Mouse (Mus musculus) embryonic facial prominence, embryonic 13.5 days (tissue): Measurements from ENCODE around the gene Abcb11. TPM values are rescaled to one million over a fixed set of nuclear protein-coding genes. Genes with fewer than 3 reads are reported as not detected.
"Not testable (repeated sequence)": the region's sequence is repeated elsewhere in the genome, so short reads cannot be mapped to it uniquely, and the experiment has no call there.

Experiments used
- ATAC-seq: fragments of 200-750 bp; cut with Nextera tagmentation; 2 replicates; pipeline ENCODE4 v1.8.0; 2017; ENCODE audit warnings: low read depth; ENCODE audit not compliant: insufficient number of reproducible peaks, insufficient read depth, low FRiP score, low TSS enrichment
- H3K27ac ChIP-seq: fragments of 300-500 bp; sonication (generic); 2 replicates; pipeline ENCODE4 v1.5.1; 2015; ENCODE audit warnings: moderate library complexity, mild to moderate bottlenecking, inconsistent platforms
- H3K27me3 ChIP-seq: fragments of 300-500 bp; sonication (generic); 2 replicates; pipeline ENCODE4 v1.6.1; 2015; ENCODE audit warnings: mild to moderate bottlenecking, inconsistent platforms
- H3K36me3 ChIP-seq: fragments of 300-500 bp; sonication (generic); 2 replicates; pipeline ENCODE4 v1.6.1; 2015; ENCODE audit warnings: mild to moderate bottlenecking, inconsistent platforms
- H3K4me1 ChIP-seq: fragments of 300-500 bp; sonication (generic); 2 replicates; pipeline ENCODE4 v1.6.1; 2015; ENCODE audit warnings: inconsistent platforms
- H3K4me2 ChIP-seq: fragments of 300-500 bp; sonication (generic); 2 replicates; pipeline ENCODE4 v1.6.1; 2015; ENCODE audit warnings: moderate library complexity, mild to moderate bottlenecking, inconsistent platforms
- H3K4me3 ChIP-seq: fragments of 300-500 bp; sonication (generic); 2 replicates; pipeline ENCODE4 v1.5.1; 2015; ENCODE audit warnings: mild to moderate bottlenecking, inconsistent platforms
- H3K9ac ChIP-seq: fragments of 300-500 bp; sonication (generic); 2 replicates; pipeline ENCODE4 v1.6.1; 2015; ENCODE audit warnings: mild to moderate bottlenecking, inconsistent platforms
- H3K9me3 ChIP-seq: fragments of 300-500 bp; sonication (generic); 2 replicates; pipeline ENCODE4 v1.6.1; 2016; ENCODE audit warnings: inconsistent platforms
- WGBS: fragments of 180-500 bp; shearing (Covaris S2); methylation state at CpG from one replicate; pipeline ENCODE4 v1.1.7; 2015; ENCODE audit warnings: mixed read lengths; 5-methylcytosine and 5-hydroxymethylcytosine counted together
- polyA plus RNA-seq: library from polyadenylated mRNA; unstranded; fragments of >200 nt; fragmentation: Nextera tagmentation; extraction: Ambion mirVana; gene quantifications from 2 replicates; pipeline ENCODE4 v1.2.1, GENCODE M21; 2015

Abcb11 gene
- polyA plus RNA-seq = 0.18 TPM in 1 of 2 replicates, not detected in the other

DNA sequence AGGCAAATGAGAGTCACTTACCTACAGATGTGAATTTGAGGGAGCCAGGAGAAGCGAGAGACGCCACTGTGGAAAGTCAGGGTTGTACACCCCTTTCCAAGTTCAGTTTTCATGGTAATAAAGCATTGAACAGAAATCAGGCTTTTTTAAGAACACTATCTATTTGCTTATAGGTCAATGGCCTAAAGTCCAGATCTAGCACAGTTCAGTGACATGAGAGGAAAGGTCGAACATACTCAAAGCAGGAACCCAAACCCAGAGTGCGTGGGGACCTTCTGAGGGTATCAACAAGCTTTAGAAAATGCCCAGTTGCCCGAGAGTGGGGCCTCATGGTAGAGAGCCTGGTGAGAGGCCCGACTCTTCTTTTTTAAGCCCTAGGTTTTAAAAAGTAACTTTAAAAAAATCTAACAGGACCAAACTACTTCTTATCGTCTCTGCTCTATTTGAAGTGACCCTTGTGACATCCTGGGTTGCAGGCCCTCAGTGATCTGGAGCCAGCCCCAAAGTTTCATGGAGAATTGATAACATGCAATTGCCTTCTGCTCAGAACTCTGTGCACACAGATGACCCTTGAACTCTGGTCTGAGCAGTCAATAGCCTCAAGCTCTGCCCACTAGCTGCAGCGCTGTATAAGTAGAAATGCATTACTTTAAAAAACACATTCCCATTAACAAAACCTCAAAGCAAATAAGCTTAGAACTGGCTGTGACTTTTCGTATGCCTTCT is at the start of gene Abcb11:
TSS of gene Abcb11 (minus strand) at position 121 of the 726 bp plus-strand sequence.
- no peaks in the 10 kb centered on the region for H3K27me3 ChIP-seq
- H3K9ac ChIP-seq = no peak within 1 kb of the TSS
- no peaks in the 10 kb centered on the region for H3K4me1 ChIP-seq
- H3K4me2 ChIP-seq = no peak within 1 kb of the TSS
- no peaks in the 10 kb centered on the region for H3K9me3 ChIP-seq
- WGBS = 80% methylated on average over 9 of the region's 9 CpGs
- no peak within 1 kb of the TSS for H3K27ac ChIP-seq
- no peak for ATAC-seq
- H3K36me3 ChIP-seq = no peaks in the 10 kb centered on the region
- no peak within 1 kb of the TSS for H3K4me3 ChIP-seq

DNA sequence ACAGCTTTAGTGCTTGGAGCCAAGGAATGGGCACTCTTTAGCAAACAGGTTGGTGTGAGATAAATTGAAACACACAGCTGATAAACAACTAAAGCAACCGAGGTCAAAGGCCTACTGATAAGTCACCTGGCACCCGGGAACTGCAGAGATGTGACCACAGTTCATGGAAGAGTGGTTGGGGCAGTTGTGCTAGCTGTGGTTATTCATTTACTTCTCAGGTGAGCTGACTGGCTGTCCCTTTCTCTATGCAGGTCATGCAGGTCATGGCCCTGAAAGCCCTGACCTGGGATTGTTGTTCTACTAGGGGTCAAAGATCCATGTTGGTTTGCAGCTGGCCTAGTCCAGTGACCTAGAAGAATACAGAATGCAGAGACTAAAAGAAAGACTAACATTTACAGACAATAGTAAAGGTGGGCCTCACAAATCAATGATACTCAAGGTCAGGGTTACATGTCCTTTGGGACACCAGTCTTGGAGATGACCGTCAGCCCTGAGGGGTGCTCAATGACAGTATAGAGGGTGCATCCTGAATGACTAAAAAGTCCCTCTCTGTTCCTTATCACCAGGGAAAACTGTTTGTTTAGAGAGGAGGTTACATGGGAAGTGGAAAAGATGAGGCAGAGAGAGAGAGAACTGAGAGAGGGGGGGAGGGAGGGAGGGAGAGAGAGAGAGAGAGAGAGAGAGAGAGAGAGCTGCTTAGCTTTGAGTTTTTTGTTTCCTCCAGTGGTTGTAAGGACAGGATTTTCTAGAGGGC is 43.9 kb upstream of the Abcb11 start:
- Histone ChIP-seq H3K36me3 (no peaks in the 10 kb centered on the region), H3K27ac (no peak overlapping the region), H3K9ac (no peak overlapping the region), H3K4me3 (no peak overlapping the region), H3K27me3 (no peaks in the 10 kb centered on the region), H3K9me3 (no peaks in the 10 kb centered on the region), H3K4me1 (no peaks in the 10 kb centered on the region), H3K4me2 (no peak overlapping the region)
- ATAC-seq = no peak
- WGBS = 82% methylated on average over 3 of the region's 3 CpGs

DNA sequence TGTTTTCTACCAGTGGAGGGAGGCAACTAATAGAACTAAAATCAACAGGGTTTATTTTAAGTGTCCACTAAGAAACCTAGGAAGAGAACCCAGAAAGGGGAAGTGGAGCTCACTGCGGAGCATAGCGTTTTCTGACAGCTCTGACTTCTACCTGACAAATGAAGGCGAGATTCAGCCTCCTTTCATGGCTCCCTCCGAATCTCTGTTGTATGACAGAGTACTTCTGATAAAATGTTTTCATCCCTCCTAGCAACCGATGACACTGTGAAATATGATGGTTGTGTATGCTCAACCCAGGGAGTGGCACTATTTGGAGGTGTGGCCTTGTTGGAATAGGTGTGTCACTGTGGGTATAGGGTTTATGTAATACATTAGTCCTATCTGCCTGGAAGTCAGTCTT is 40.4 kb upstream of the Abcb11 start:
- Histone ChIP-seq H3K27me3 (no peaks in the 10 kb centered on the region), H3K36me3 (no peaks in the 10 kb centered on the region), H3K27ac (no peak overlapping the region), H3K4me3 (no peak overlapping the region), H3K9ac (no peak overlapping the region), H3K4me2 (no peak overlapping the region), H3K4me1 (no peaks in the 10 kb centered on the region), H3K9me3 (no peaks in the 10 kb centered on the region)
- WGBS = 92% methylated on average over 5 of the region's 5 CpGs
- no peak for ATAC-seq

DNA sequence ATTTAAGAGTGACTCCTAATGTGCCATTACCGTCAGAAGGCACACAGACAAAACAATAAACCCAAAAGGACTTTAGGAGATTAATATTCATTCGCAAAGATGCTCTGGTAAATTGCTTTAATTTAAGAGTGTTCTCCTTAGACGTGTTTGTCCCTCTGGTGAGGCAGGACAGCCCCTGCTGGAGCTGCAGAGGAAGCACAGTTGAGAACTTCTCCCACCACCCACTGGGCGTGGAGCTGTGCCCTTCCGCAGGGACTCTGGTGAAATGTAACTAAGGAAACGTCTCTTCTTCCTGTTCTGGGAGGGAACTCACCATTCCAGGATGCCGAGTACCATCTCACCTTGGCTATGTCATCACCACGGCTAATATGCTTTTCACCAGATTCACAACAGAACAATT is 39.3 kb upstream of the Abcb11 start:
- ATAC-seq = no peak
- Histone ChIP-seq H3K27me3 (no peaks in the 10 kb centered on the region), H3K9me3 (no peaks in the 10 kb centered on the region), H3K9ac (no peak overlapping the region), H3K4me1 (no peaks in the 10 kb centered on the region), H3K36me3 (no peaks in the 10 kb centered on the region), H3K27ac (no peak overlapping the region), H3K4me2 (no peak overlapping the region), H3K4me3 (no peak overlapping the region)
- 46% methylated on average over 8 of the region's 8 CpGs for WGBS

DNA sequence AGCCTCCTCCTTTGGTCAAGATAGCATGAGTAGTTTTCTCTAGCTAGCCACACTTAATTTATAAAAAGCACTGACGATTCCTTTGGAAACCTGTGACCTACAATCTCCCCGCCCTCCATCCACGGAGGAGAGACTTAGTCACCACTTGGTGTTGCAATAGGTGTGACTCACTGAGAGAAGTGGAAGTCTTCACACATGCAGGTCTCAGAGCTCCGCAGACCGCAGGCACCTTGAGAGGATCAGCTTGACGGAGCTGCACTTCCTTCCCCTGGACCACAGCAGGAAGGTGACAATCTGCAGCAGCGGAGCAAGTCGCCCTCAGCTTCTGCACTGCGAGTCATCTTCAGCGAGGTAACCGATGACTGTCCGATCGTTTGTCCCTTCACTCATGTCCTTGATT is 37.9 kb upstream of the Abcb11 start, which contains the start of gene Dhrs9:
TSS of gene Dhrs9 (plus strand) at position 165 of the 400 bp plus-strand sequence.
- H3K4me3 ChIP-seq = no peak within 1 kb of the TSS
- ATAC-seq = no peak
- no peaks in the 10 kb centered on the region for H3K27me3 ChIP-seq
- no peak within 1 kb of the TSS for H3K4me2 ChIP-seq
- H3K9ac ChIP-seq = no peak within 1 kb of the TSS
- 81% methylated on average over 13 of the region's 13 CpGs for WGBS
- no peaks in the 10 kb centered on the region for H3K4me1 ChIP-seq
- H3K27ac ChIP-seq = no peak within 1 kb of the TSS
- H3K36me3 ChIP-seq = no peaks in the 10 kb centered on the region
- no peaks in the 10 kb centered on the region for H3K9me3 ChIP-seq

DNA sequence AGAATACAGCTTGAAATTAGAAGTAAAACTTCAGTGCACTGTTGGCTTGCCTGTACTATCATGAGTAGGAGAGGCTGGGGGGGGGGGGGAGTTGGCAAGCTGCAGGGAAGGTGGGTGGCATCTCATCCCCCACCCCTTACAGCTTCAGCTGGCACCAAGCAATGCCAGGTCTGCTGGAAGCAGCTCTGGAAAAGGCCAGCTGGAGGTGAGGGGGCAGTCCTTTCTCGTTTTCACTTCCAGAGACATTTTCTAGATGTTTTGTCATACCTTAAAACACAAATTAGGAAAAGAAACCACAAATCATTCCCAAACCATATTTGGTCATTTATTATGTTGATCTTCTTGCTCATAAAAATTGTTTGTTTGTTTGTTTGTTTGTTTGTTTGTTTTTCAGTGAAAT is 37.4 kb upstream of the Abcb11 start:
- Histone ChIP-seq H3K27me3 (no peaks in the 10 kb centered on the region), H3K9me3 (no peaks in the 10 kb centered on the region), H3K9ac (no peak overlapping the region), H3K4me3 (no peak overlapping the region), H3K36me3 (no peaks in the 10 kb centered on the region), H3K4me1 (no peaks in the 10 kb centered on the region), H3K4me2 (no peak overlapping the region), H3K27ac (no peak overlapping the region)
- ATAC-seq = no peak
- WGBS = 56% methylated on average over 1 of the region's 1 CpGs

DNA sequence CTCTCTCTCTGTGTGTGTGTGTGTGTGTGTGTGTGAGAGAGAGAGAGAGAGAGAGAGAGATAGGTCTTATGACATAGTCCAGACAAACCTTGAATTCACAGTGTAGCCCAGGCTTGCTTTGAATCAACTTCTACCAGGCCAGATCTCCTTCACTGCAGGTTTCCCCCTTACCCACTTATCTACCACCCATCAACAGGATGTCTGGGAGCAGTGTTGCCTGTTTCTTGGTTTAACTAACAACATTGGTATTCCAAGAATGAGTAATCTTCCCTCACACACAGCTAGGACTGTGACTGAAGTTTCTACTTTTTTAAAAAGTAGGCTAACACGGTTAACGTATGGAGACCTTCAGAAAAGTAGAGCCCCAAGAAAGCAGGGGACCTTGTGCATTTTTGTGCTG is 34.4 kb upstream of the Abcb11 start:
- Histone ChIP-seq H3K9me3 (no peaks in the 10 kb centered on the region), H3K4me1 (no peaks in the 10 kb centered on the region), H3K4me2 (no peak overlapping the region), H3K27ac (no peak overlapping the region), H3K4me3 (no peak overlapping the region), H3K9ac (no peak overlapping the region), H3K36me3 (no peaks in the 10 kb centered on the region), H3K27me3 (no peaks in the 10 kb centered on the region)
- ATAC-seq = no peak
- 65% methylated on average over 2 of the region's 2 CpGs for WGBS

DNA sequence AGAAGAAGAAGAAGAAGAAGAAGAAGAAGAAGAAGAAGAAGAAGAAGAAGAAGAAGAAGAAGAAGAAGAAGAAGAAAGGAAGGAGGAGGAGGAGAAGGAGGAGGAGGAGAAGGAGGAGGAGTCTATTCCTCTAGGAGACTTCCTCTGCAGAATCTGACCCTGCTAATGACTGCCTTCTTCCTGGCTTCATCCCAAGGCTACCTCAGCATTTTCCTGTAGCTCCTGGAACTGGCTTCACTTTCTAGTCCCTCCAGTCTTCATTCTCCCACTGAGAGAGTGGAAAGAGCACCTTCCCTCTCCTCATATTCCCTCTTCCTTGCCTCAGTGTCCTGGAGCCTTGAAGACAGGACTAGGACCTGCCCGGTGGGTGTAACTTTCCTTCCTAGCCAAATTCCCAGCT is 22.9 kb upstream of the Abcb11 start:
- Histone ChIP-seq H3K4me3 (no peak overlapping the region), H3K27me3 (no peaks in the 10 kb centered on the region), H3K4me1 (no peaks in the 10 kb centered on the region), H3K9me3 (no peaks in the 10 kb centered on the region), H3K36me3 (no peaks in the 10 kb centered on the region), H3K4me2 (no peak overlapping the region), H3K9ac (no peak overlapping the region), H3K27ac (no peak overlapping the region)
- ATAC-seq = no peak
- 89% methylated on average over 1 of the region's 1 CpGs for WGBS

DNA sequence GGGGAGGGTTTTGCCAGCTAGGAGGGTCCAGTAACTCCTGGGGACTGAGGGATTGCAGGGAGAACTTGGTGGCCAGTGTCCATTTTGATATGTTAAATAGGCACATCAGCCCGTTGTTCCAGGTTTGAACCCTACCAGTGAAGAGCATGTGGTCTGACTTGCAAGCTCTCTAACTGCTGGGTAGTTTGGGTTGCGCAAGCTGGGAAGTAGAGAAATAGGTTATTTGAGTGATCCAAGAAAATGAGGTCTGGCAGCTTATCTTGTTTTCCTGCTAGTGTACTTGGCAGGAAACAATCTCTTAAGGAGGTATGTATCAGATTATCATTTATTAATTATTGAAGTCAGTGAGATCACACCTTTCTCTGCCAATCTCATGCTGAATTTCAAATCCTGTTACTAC is 22.4 kb upstream of the Abcb11 start:
- no peaks in the 10 kb centered on the region for H3K4me1 ChIP-seq
- H3K27me3 ChIP-seq = no peaks in the 10 kb centered on the region
- no peaks in the 10 kb centered on the region for H3K36me3 ChIP-seq
- 86% methylated on average over 2 of the region's 2 CpGs for WGBS
- H3K9ac ChIP-seq = no peak overlapping the region
- no peak overlapping the region for H3K4me2 ChIP-seq
- H3K9me3 ChIP-seq = no peaks in the 10 kb centered on the region
- H3K4me3 ChIP-seq = no peak overlapping the region
- H3K27ac ChIP-seq = no peak overlapping the region
- ATAC-seq = no peak

DNA sequence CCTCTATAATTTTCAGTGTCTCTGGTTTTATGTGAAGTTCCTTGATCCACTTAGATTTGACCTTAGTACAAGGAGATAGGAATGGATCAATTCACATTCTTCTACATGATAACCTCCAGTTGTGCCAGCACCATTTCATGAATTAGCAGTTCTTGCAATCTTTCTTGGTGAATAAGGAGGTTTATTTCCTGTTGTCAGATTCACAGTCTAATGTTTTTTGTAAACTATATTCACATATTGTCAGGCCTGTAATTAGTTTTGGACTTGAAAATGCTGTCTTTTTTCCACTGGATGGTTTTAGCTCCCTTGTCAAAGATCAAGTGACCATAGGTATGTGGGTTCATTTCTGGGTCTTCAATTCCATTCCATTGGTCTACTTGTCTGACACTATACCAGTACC is 13.0 kb upstream of the Abcb11 start:
- peak; percentile 100 for ATAC-seq
- H3K36me3 ChIP-seq, H3K4me3 ChIP-seq, H3K9ac ChIP-seq, H3K27me3 ChIP-seq, H3K4me1 ChIP-seq, H3K9me3 ChIP-seq, H3K27ac ChIP-seq, H3K4me2 ChIP-seq: not testable (repeated sequence)

DNA sequence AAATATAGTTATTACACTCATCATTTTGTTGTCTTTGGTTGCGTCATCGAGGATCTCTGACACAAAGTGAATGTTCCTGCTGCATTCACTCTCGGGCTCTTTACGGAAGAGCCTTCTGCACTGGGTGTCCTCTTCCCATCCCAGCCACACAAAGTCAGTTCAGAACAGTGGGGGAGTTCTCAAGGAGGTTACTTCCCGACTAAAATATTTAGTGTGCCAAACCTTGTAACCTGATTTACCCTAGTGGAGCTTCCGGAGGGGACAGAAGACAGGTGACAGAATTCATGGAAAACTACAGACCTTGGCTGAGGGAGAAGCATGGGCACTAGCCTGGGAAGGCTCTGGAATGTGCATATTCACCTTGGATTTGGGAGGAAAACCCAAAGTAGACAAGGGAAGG is 910 bp downstream of the Abcb11 start:
- Histone ChIP-seq H3K36me3 (no peaks in the 10 kb centered on the region), H3K27ac (no peak overlapping the region), H3K4me1 (no peaks in the 10 kb centered on the region), H3K4me3 (no peak overlapping the region), H3K9ac (no peak overlapping the region), H3K9me3 (no peaks in the 10 kb centered on the region), H3K4me2 (no peak overlapping the region), H3K27me3 (no peaks in the 10 kb centered on the region)
- ATAC-seq = no peak
- 90% methylated on average over 6 of the region's 6 CpGs for WGBS

DNA sequence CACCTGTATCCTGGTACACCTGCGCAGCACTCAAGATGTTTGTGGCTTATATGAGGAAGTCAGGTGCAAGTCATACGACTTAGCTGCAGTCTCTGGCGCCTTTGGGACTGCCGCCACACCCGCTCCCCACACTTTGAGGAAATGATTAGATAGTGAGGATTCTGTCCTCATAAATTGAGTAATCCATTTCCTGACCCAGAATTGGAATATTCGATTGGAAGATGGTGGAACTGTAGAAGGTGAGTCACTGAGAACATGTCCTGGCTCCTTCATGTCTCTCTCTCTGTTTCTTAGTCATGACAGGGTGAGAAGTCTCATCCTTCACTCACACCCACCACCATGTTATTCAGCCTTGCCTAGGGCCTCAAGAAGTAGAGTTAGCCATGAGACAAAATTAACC is 10.9 kb downstream of the Abcb11 start:
- H3K9me3 ChIP-seq, ATAC-seq, H3K4me2 ChIP-seq, H3K4me1 ChIP-seq, H3K4me3 ChIP-seq, H3K36me3 ChIP-seq, H3K27me3 ChIP-seq, H3K9ac ChIP-seq, H3K27ac ChIP-seq: not testable (repeated sequence)
- WGBS = 84% methylated on average over 6 of the region's 6 CpGs
